In genomic region chr1:191189671-191190372, GRCm38 (mm10) we compare ENCODE assay signal across 28 mouse cellular contexts. TPM values are rescaled to one million over a fixed set of nuclear protein-coding genes. Genes with fewer than 3 reads are reported as not detected.
DNase-seq lines count a peak whose midpoint lies in the region; ATAC-seq lines count a peak whose summit lies in the region.
"Had no signal": no experiment of that assay in that cellular context is flagged by ENCODE, and none has a peak within 500 bp of the region (broad histone marks: within the 10 kb centered on the region; RNA-seq: fewer than 3 reads in every experiment).

No protein-coding gene starts in this region.

- H3K4me2 ChIP-seq in midbrain, embryonic 14.5 days (ENCODE audit: low read length), result no peak overlapping the region
- H3K4me2 ChIP-seq: forebrain, embryonic 15.5 days; heart, embryonic 12.5 days; limb, embryonic 15.5 days; neural tube, embryonic 12.5 days had no signal

- H3K4me1 ChIP-seq in midbrain, embryonic 14.5 days (ENCODE audit: control insufficient read depth, insufficient read depth, low read length), result peaks cover 18% of the 10 kb centered on the region
- peaks cover 48% of the 10 kb centered on the region for H3K4me1 ChIP-seq in midbrain, embryonic 10.5 days

- H3K36me3 ChIP-seq in midbrain, embryonic 14.5 days (ENCODE audit: control insufficient read depth, insufficient read depth, low read length), result no peaks in the 10 kb centered on the region
- no peaks in the 10 kb centered on the region for H3K36me3 ChIP-seq in midbrain, embryonic 10.5 days
- H3K36me3 ChIP-seq: forebrain, embryonic 15.5 days; heart, embryonic 12.5 days; limb, embryonic 15.5 days; neural tube, embryonic 12.5 days had no signal

- peak; percentile 54 for DNase-seq in cerebellum, adult 9-10 months
- peak; percentile 17 for DNase-seq in midbrain, embryonic 14.5 days
- DNase-seq in midbrain, embryonic 10.5 days (ENCODE audit: low spot score), result no peak
- DNase-seq in brain, adult 2 months (ENCODE audit: low read depth, low spot score), result peak; percentile 78
- no peak for DNase-seq in gastrocnemius, postnatal 4 days (ENCODE audit: low spot score in 2 of 2)
- DNase-seq in heart, postnatal 10 days, result no peak
- DNase-seq: adrenal gland, postnatal 36 days; gastrocnemius, postnatal 14 days; layer of hippocampus, postnatal 36 days; right cerebral cortex, adult 18-20 months; thymus, postnatal 14 days had no signal

- H3K9ac ChIP-seq in midbrain, embryonic 14.5 days (replicated peaks; ENCODE audit: low read length), result no peak overlapping the region
- H3K9ac ChIP-seq: forebrain, embryonic 15.5 days; heart, embryonic 12.5 days; limb, embryonic 15.5 days; neural tube, embryonic 12.5 days had no signal

- WGBS in midbrain, embryonic 14.5 days, result 42% methylated on average over 6 of the region's 6 CpGs
- WGBS in midbrain, embryonic 10.5 days, result 51% methylated on average over 6 of the region's 6 CpGs

- no peak for ATAC-seq in cerebellum, adult (ENCODE audit: insufficient number of reproducible peaks, low FRiP score, low TSS enrichment)
- no peak; the same call in 1 of the 2 replicates for ATAC-seq in midbrain, embryonic 14.5 days (ENCODE audit: low FRiP score, low TSS enrichment)
- no peak for ATAC-seq in megakaryocyte, adult 5-6 weeks (ENCODE audit: poor library complexity, severe bottlenecking)
- ATAC-seq: forebrain, embryonic 15.5 days; hindbrain, embryonic 16.5 days; intestine, postnatal 0 days; lung, postnatal 0 days had no signal

- intact Hi-C loops in heart, postnatal 10 days (cut with DNase I), result loop anchor here (5.0 kb wide), 1 partner anchor 87 kb away; no protein-coding TSS in a partner anchor

- H3K9me3 ChIP-seq in midbrain, embryonic 14.5 days (ENCODE audit: control insufficient read depth, low read length), result no peaks in the 10 kb centered on the region
- H3K9me3 ChIP-seq in midbrain, embryonic 10.5 days (replicated peaks), result no peaks in the 10 kb centered on the region
- H3K9me3 ChIP-seq: forebrain, embryonic 15.5 days; heart, embryonic 12.5 days; limb, embryonic 15.5 days; megakaryocyte, embryonic 14.5 days; neural tube, embryonic 12.5 days had no signal

- H3K4me3 ChIP-seq in midbrain, embryonic 14.5 days (replicated peaks; ENCODE audit: low read depth, low read length), result no peak overlapping the region
- H3K4me3 ChIP-seq in midbrain, embryonic 10.5 days, result no peak overlapping the region
- H3K4me3 ChIP-seq: forebrain, embryonic 15.5 days; heart, embryonic 12.5 days; layer of hippocampus, adult 2 months; limb, embryonic 15.5 days; megakaryocyte, embryonic 14.5 days; neural tube, embryonic 12.5 days had no signal

- peaks cover 24% of the 10 kb centered on the region for H3K27me3 ChIP-seq in midbrain, embryonic 14.5 days (ENCODE audit: control insufficient read depth, insufficient read depth, low read length)
- peaks cover 86% of the 10 kb centered on the region for H3K27me3 ChIP-seq in midbrain, embryonic 10.5 days (ENCODE audit: low read depth, poor library complexity, severe bottlenecking)

- H3K27ac ChIP-seq in midbrain, embryonic 14.5 days (replicated peaks; ENCODE audit: low read depth, low read length), result no peak overlapping the region
- no peak overlapping the region for H3K27ac ChIP-seq in midbrain, embryonic 10.5 days (replicated peaks)
- H3K27ac ChIP-seq: forebrain, embryonic 15.5 days; kidney, postnatal 0 days; layer of hippocampus, adult 2 months; limb, embryonic 15.5 days; neural tube, embryonic 12.5 days had no signal

RNA-seq across cellular contexts. Expression of gene Fam71a, which starts 25.2 kb away (rescaled TPM):
- polyA plus RNA-seq in midbrain, embryonic 14.5 days (2014; fragmentation: Nextera tagmentation; extraction: Ambion mirVana), result not detected in 2 replicates
- not detected in 2 replicates for polyA plus RNA-seq in midbrain, embryonic 10.5 days (2016; fragmentation: Nextera tagmentation; extraction: Ambion mirVana)
- total RNA-seq in megakaryocyte, adult 5-6 weeks (2015), result 0.14 and 0.49 TPM in 2 replicates
- 0.24 TPM in 1 of 2 replicates, not detected in the other for total RNA-seq in megakaryocyte, adult 5-6 weeks (2017)
- not detected for total RNA-seq in gastrocnemius, postnatal 4 days (2021)
- total RNA-seq in heart, postnatal 10 days (2021), result not detected
- total RNA-seq: adrenal gland, postnatal 36 days; gastrocnemius, postnatal 14 days; heart, postnatal 25 days; layer of hippocampus, adult 2 months; layer of hippocampus, postnatal 36 days; left cerebral cortex, postnatal 14 days had no signal
- polyA plus RNA-seq: C2C12; embryonic facial prominence, embryonic 14.5 days; forebrain, embryonic 15.5 days; heart, embryonic 12.5 days; hindbrain, embryonic 16.5 days; intestine, postnatal 0 days; kidney, postnatal 0 days; limb, embryonic 15.5 days; liver, embryonic 16.5 days; lung, postnatal 0 days; neural tube, embryonic 12.5 days had no signal

RNA-seq across cellular contexts. Expression of gene Atf3, which starts 28.0 kb away (rescaled TPM):
- polyA plus RNA-seq in midbrain, embryonic 14.5 days (2014; fragmentation: Nextera tagmentation; extraction: Ambion mirVana), result 0.70 and 1.8 TPM in 2 replicates
- polyA plus RNA-seq in midbrain, embryonic 10.5 days (2016; fragmentation: Nextera tagmentation; extraction: Ambion mirVana), result 5.3 and 5.5 TPM in 2 replicates
- 15.5 and 38.2 TPM in 2 replicates for total RNA-seq in megakaryocyte, adult 5-6 weeks (2015)
- total RNA-seq in megakaryocyte, adult 5-6 weeks (2017), result 19.3 and 57.2 TPM in 2 replicates
- 10 to 100 TPM in 1 of 2 experiments, 1 to 10 TPM in 1; 9.7 to 13.9 TPM for total RNA-seq in gastrocnemius, postnatal 4 days (2021)
- 1 to 10 TPM; 5.3 to 5.6 TPM for total RNA-seq in heart, postnatal 10 days (2021)

Comparison
In these comparisons a context has a peak if more than half of its experiments do, and no peak if none do; other contexts are left out.
1. DNase-seq: peak in cerebellum, adult 9-10 months (single experiment), midbrain, embryonic 14.5 days (single experiment) and brain, adult 2 months (single experiment); none in midbrain, embryonic 10.5 days (single experiment), gastrocnemius, postnatal 4 days (0 of 2) and heart, postnatal 10 days (0 of 2).